Mouse (Mus musculus): ENCODE results near the gene Adnp. TPM values are rescaled to one million over a fixed set of nuclear protein-coding genes. Genes with fewer than 3 reads are reported as not detected.

Adnp gene
- polyA plus RNA-seq, 1 experiment: 12.9 TPM

GRCm38 (mm10) chr2:168230773-168231470 is 24.0 kb upstream of the Adnp start:
- TF ChIP-seq CTCF (IDR thresholded peaks at IDR 0.05; ENCODE audit: extremely low read depth, insufficient read length, insufficient replicate concordance, low read depth, low read length) (no peak), POLR2A (IDR thresholded peaks at IDR 0.05; ENCODE audit: low read depth, low read length) (no peak)
- H3K27ac ChIP-seq (ENCODE audit: insufficient read depth, low read depth, low read length): peak overlapping the region; percentile 94
- peaks cover 6% of the 10 kb centered on the region for H3K4me1 ChIP-seq (ENCODE audit: control insufficient read depth, insufficient read depth, insufficient read length, low read length)
- H3K4me3 ChIP-seq (ENCODE audit: low read depth, low read length): peak overlapping the region; percentile 82
- H3K27me3 ChIP-seq (ENCODE audit: control insufficient read depth, insufficient read depth, low read length): no peaks in the 10 kb centered on the region
- whole genome bisulfite sequencing: 1% methylated on average over 105 of the region's 105 CpGs
- H3K36me3 ChIP-seq (ENCODE audit: control insufficient read depth, insufficient read depth, low read length): peaks cover 12% of the 10 kb centered on the region

- peaks cover 20% of the 10 kb centered on the region for H3K36me3 ChIP-seq (ENCODE audit: control insufficient read depth, insufficient read depth, low read length)
- H3K4me1 ChIP-seq (ENCODE audit: control insufficient read depth, insufficient read depth, insufficient read length, low read length): peaks cover 6% of the 10 kb centered on the region
- no peaks in the 10 kb centered on the region for H3K27me3 ChIP-seq (ENCODE audit: control insufficient read depth, insufficient read depth, low read length)
- under 1% methylated on average over 73 of the region's 73 CpGs for WGBS
- H3K27ac ChIP-seq (ENCODE audit: insufficient read depth, low read depth, low read length): peak within 1 kb of the TSS; percentile 94
- peak; percentile 73 for TF ChIP-seq POLR2A (IDR thresholded peaks at IDR 0.05; ENCODE audit: low read depth, low read length)
- no peak for TF ChIP-seq CTCF (IDR thresholded peaks at IDR 0.05; ENCODE audit: extremely low read depth, insufficient read length, insufficient replicate concordance, low read depth, low read length)
- H3K4me3 ChIP-seq (ENCODE audit: low read depth, low read length): peak within 1 kb of the TSS; percentile 82
These were observed 23.3 kb upstream of the Adnp start, which contains the start of the genes Gm20716, Dpm1 and Mocs3 for GRCm38 (mm10) chr2:168230026-168230728. Gm20716 (minus strand) TSS chr2:168230364. Dpm1 (minus strand) TSS chr2:168230591. Mocs3 (plus strand) TSS chr2:168230622.

GRCm38 (mm10) chr2:168229116-168230025 is 22.5 kb upstream of the Adnp start:
- 11% methylated on average over 41 of the region's 41 CpGs for WGBS
- Histone ChIP-seq H3K36me3 (ENCODE audit: control insufficient read depth, insufficient read depth, low read length) (peaks cover 26% of the 10 kb centered on the region), H3K27ac (ENCODE audit: insufficient read depth, low read depth, low read length) (peak overlapping the region; percentile 94; the same call in 1 of the 2 replicates), H3K4me3 (ENCODE audit: low read depth, low read length) (peak overlapping the region; percentile 82), H3K27me3 (ENCODE audit: control insufficient read depth, insufficient read depth, low read length) (no peaks in the 10 kb centered on the region), H3K4me1 (ENCODE audit: control insufficient read depth, insufficient read depth, insufficient read length, low read length) (peaks cover 6% of the 10 kb centered on the region)
- TF ChIP-seq CTCF (IDR thresholded peaks at IDR 0.05; ENCODE audit: extremely low read depth, insufficient read length, insufficient replicate concordance, low read depth, low read length) (no peak), POLR2A (IDR thresholded peaks at IDR 0.05; ENCODE audit: low read depth, low read length) (no peak)

- H3K36me3 ChIP-seq (ENCODE audit: control insufficient read depth, insufficient read depth, low read length): peaks cover 59% of the 10 kb centered on the region
- 92% methylated on average over 6 of the region's 6 CpGs for WGBS
- H3K4me3 ChIP-seq (ENCODE audit: low read depth, low read length): no peak overlapping the region
- H3K4me1 ChIP-seq (ENCODE audit: control insufficient read depth, insufficient read depth, insufficient read length, low read length): no peaks in the 10 kb centered on the region
- no peaks in the 10 kb centered on the region for H3K27me3 ChIP-seq (ENCODE audit: control insufficient read depth, insufficient read depth, low read length)
- no peak overlapping the region for H3K27ac ChIP-seq (ENCODE audit: insufficient read depth, low read depth, low read length)
- TF ChIP-seq CTCF (IDR thresholded peaks at IDR 0.05; ENCODE audit: extremely low read depth, insufficient read length, insufficient replicate concordance, low read depth, low read length) (no peak), POLR2A (IDR thresholded peaks at IDR 0.05; ENCODE audit: low read depth, low read length) (no peak)
These were observed 16.4 kb upstream of the Adnp start for GRCm38 (mm10) chr2:168223326-168223725.

GRCm38 (mm10) chr2:168213788-168214397 is 7.0 kb upstream of the Adnp start:
- no peaks in the 10 kb centered on the region for H3K27me3 ChIP-seq (ENCODE audit: control insufficient read depth, insufficient read depth, low read length)
- no peak overlapping the region for H3K27ac ChIP-seq (ENCODE audit: insufficient read depth, low read depth, low read length)
- H3K4me1 ChIP-seq (ENCODE audit: control insufficient read depth, insufficient read depth, insufficient read length, low read length): no peaks in the 10 kb centered on the region
- H3K4me3 ChIP-seq (ENCODE audit: low read depth, low read length): no peak overlapping the region
- TF ChIP-seq CTCF (IDR thresholded peaks at IDR 0.05; ENCODE audit: extremely low read depth, insufficient read length, insufficient replicate concordance, low read depth, low read length) (no peak), POLR2A (IDR thresholded peaks at IDR 0.05; ENCODE audit: low read depth, low read length) (no peak)
- peaks cover 63% of the 10 kb centered on the region for H3K36me3 ChIP-seq (ENCODE audit: control insufficient read depth, insufficient read depth, low read length)
- WGBS: 69% methylated on average over 5 of the region's 5 CpGs

GRCm38 (mm10) chr2:168207883-168208282 is 971 bp upstream of the Adnp start:
- no peak overlapping the region for H3K4me3 ChIP-seq (ENCODE audit: low read depth, low read length)
- H3K27me3 ChIP-seq (ENCODE audit: control insufficient read depth, insufficient read depth, low read length): no peaks in the 10 kb centered on the region
- peaks cover 31% of the 10 kb centered on the region for H3K36me3 ChIP-seq (ENCODE audit: control insufficient read depth, insufficient read depth, low read length)
- 90% methylated on average over 3 of the region's 3 CpGs for WGBS
- TF ChIP-seq CTCF (IDR thresholded peaks at IDR 0.05; ENCODE audit: extremely low read depth, insufficient read length, insufficient replicate concordance, low read depth, low read length) (no peak), POLR2A (IDR thresholded peaks at IDR 0.05; ENCODE audit: low read depth, low read length) (no peak)
- no peak overlapping the region for H3K27ac ChIP-seq (ENCODE audit: insufficient read depth, low read depth, low read length)
- peaks cover 14% of the 10 kb centered on the region for H3K4me1 ChIP-seq (ENCODE audit: control insufficient read depth, insufficient read depth, insufficient read length, low read length)
